In genomic region chr4:56681121-56681520, GRCm38 (mm10) we compare ENCODE assay signal across 36 mouse cellular contexts. TPM values are rescaled to one million over a fixed set of nuclear protein-coding genes. Genes with fewer than 3 reads are reported as not detected.
A peak's percentile ranks its signal among the peaks of the same experiment; 100 is the strongest.
DNase-seq lines count a peak whose midpoint lies in the region; ATAC-seq lines count a peak whose summit lies in the region.
"Had no signal": no experiment of that assay in that cellular context is flagged by ENCODE, and none has a peak within 500 bp of the region (broad histone marks: within the 10 kb centered on the region; RNA-seq: fewer than 3 reads in every experiment).

No protein-coding gene starts in this region.

- DNase-seq in lung, postnatal 36 days = peak; percentile 11
- no peak for DNase-seq in lung, postnatal 4 days
- DNase-seq in NIH3T3 (ENCODE audit: low read depth) = peak; percentile 44
- no peak for DNase-seq in kidney, adult 8-10 months
- no peak for DNase-seq in heart, postnatal 14 days
- DNase-seq: adrenal gland, postnatal 10 days; cerebellum, adult 11-12 months; cerebellum, adult 8-10 months; cerebellum, postnatal 10 days; gastrocnemius, adult 2 months; gastrocnemius, postnatal 14 days; heart, adult 18-20 months; heart, postnatal 10 days; heart, postnatal 4 days; kidney, adult 18-20 months had no signal

- ATAC-seq in granulocyte monocyte progenitor cell, adult 5-6 weeks (replicated peaks; ENCODE audit: poor library complexity, severe bottlenecking) = peak; percentile 60
- peak; percentile 37; the same call in 1 of the 2 replicates for ATAC-seq in megakaryocyte progenitor cell, adult 5-6 weeks (replicated peaks; ENCODE audit: poor library complexity)
- ATAC-seq in CD4-positive, CD25-positive, alpha-beta regulatory T cell, adult 4 months = no peak
- ATAC-seq: activated CD4-positive, CD25-positive, alpha-beta regulatory T cell, adult 4 months; forebrain, embryonic 15.5 days; hindbrain, postnatal 0 days; inflammation-experienced regulatory T-cells, adult 6 months; intestine, embryonic 16.5 days had no signal

- intact Hi-C loops in heart, postnatal 14 days (cut with DNase I) = loop anchor here (10.0 kb wide), 1 partner anchor 186 kb away; no protein-coding TSS in a partner anchor

RNA-seq across cellular contexts. Expression of gene Gm26657, which starts 58.7 kb away (rescaled TPM):
- total RNA-seq in granulocyte monocyte progenitor cell, adult 5-6 weeks (2014; fragmentation: Nextera tagmentation) = not detected in 2 replicates
- not detected in 2 replicates for total RNA-seq in granulocyte monocyte progenitor cell, adult 5-6 weeks (2017)
- total RNA-seq in megakaryocyte progenitor cell, adult 5-6 weeks (2015) = not detected in 2 replicates
- total RNA-seq in megakaryocyte progenitor cell, adult 5-6 weeks (2017) = not detected in 2 replicates
- not detected for total RNA-seq in heart, postnatal 14 days (2021)
- polyA plus RNA-seq in CD4-positive, CD25-positive, alpha-beta regulatory T cell, adult 4 months (2017; shearing (Covaris generic)) = not detected
- total RNA-seq: adrenal gland, adult 18-20 months; adrenal gland, postnatal 10 days; adrenal gland, postnatal 4 days; gastrocnemius, adult 2 months; gastrocnemius, postnatal 14 days; gastrocnemius, postnatal 4 days; heart, adult 18-20 months; heart, postnatal 10 days; heart, postnatal 4 days; hindbrain, postnatal 0 days; MEL had no signal
- polyA plus RNA-seq: activated CD4-positive, CD25-positive, alpha-beta regulatory T cell, adult 4 months; brain, embryonic 14.5 days; embryonic facial prominence, embryonic 12.5 days; embryonic facial prominence, embryonic 15.5 days; forebrain, embryonic 11.5 days; forebrain, embryonic 15.5 days; frontal cortex, adult 2 months; heart, embryonic 12.5 days; heart, embryonic 15.5 days; hindbrain, embryonic 11.5 days; hindbrain, embryonic 14.5 days; hindbrain, postnatal 0 days; inflammation-experienced regulatory T-cells, adult 6 months; intestine, embryonic 16.5 days had no signal

Comparison
In these comparisons a context has a peak if more than half of its experiments do, and no peak if none do; other contexts are left out.
1. DNase-seq: peak in lung, postnatal 36 days (single experiment) and NIH3T3 (single experiment); none in lung, postnatal 4 days (0 of 2), kidney, adult 8-10 months (0 of 2) and heart, postnatal 14 days (0 of 2).